Mouse (Mus musculus): ENCODE results near the gene Clec16a.
A peak's percentile ranks its signal among the peaks of the same experiment; 100 is the strongest.

Gene Clec16a

GRCm38 (mm10) chr16:10544995-10545622 is at the start of gene Clec16a:
Gene Clec16a, plus strand, starts transcription at chr16:10545339.
- peak; percentile 98 for DNase-seq

DNA sequence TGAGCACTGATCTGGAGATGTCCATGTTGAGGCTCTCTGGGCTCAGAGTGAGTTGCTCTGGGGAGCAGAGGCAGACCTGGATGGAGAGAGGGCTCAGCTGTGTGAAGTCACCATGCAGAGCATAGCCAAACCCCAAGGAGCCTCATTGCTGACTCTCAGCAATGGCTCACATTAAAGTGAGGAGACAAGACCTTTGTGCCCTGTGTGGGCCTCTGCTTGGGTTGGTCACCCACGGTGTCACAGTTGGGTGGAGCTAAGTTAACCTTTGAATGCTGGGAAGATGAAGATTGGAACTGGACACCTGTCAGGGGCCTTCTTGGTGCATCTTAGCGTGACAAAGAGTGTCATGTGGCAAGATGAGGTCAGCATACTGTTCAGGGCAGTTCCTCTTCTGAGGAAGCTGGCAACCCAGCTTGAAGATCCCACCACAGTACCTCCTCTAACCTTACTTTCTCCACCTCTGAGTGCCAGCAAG is 49.3 kb upstream of the Clec16a start:
- DNase-seq = no peak

DNA sequence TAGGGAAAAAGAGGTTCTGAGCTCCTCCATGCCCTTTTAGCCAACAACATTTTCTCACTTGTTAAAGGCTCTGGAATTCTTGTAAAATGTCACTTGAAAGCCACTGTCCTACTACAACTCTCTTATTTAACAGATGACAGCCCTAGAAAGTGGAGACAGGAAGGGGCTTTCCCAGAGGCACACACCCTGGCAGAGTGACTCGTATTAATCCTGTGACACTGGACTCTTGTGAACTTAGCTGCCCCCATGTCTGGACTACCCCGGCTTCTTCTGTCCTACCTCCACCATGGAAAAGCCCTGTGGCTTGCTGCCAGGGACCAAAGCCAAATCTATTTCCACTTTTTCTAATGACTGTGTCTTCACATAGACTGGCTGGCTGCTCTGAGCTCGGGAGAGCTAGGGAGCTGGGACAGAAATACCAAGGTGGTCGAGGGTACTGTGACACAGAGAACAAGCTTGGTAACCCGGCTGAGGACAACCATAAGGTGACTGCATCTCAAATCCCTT is 47.0 kb upstream of the Clec16a start:
- peak; percentile 22 for DNase-seq

DNA sequence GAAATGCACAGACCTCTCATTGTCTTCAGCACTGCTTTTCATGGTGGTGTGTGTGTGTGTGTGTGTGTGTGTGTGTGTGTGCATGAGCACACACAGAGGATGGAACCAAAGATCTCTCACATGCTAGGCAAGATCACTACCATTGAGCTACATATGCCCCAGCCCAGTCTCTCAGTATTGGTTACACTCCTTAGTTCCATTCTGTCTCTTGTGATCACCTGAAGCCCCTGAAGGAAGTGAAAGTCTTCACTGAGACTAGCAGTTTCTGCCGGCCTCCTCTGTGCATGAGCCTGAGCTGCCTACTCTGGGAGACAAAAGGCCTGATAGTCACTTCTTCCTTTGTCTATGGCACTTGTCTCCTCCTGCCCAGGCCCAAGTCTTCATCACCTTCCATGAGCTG is 46.0 kb upstream of the Clec16a start:
- DNase-seq = no peak

- DNase-seq = peak; percentile 72
Observed at GRCm38 (mm10) chr16:10501865-10502264, 43.3 kb upstream of the Clec16a start.

- no peak for DNase-seq
Observed at GRCm38 (mm10) chr16:10503058-10503457, 42.1 kb upstream of the Clec16a start.

- no peak for DNase-seq
Observed at GRCm38 (mm10) chr16:10507445-10507844, 37.7 kb upstream of the Clec16a start.

DNA sequence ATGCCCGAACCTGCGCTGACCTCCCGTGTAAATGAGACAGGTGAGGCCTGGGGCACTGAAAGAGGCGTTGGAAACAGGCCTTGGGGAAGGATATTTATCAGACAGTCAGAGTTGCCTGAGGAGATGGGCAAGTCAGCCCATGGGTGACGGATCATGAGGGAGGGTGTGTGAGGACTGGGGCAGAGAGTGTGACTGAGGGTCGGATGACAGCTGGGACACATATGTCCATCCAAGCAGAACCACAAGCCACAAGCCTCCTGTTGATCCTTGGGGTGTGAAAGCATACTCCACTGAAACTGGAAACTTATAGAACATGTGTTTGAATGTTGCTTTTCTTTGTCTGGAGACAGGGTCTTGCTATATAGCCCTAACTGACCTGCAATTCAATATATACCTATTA is 36.4 kb upstream of the Clec16a start:
- DNase-seq = no peak

- DNase-seq = peak; percentile 31
Observed at GRCm38 (mm10) chr16:10510477-10511133, 34.5 kb upstream of the Clec16a start.

GRCm38 (mm10) chr16:10511134-10511520 is 34.0 kb upstream of the Clec16a start:
- no peak for DNase-seq

DNA sequence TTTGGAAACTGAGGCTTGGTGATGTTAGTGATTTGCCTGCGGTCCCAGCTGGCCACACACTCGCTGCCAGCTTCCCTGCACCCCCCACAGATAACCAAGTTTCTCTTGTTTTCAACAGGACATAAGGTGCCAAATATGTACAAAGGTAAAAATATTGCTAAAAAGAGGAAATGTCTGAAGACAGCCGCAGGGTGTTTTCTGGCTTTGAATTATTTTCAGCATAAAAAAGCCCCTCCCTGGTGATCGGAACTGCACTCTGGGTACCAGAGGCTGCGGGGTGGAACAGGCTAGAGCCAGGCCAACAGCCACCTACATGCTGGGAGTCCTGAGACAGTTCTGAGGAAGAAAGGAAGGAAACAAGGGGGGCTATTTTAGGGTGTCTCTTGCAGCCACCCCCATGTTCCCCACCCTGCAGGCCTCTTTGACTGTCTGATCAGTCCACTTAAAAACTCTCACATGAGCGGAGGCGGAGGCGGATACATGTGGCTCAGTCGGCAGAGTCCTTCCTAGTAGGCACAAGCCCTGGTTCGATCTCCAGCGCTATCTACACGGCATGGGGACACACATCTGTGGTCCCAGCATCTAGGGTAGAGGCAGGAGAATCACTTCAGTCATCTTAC is 29.1 kb upstream of the Clec16a start:
- DNase-seq = no peak

- no peak for DNase-seq
Observed at GRCm38 (mm10) chr16:10518030-10518429, 27.1 kb upstream of the Clec16a start.

DNA sequence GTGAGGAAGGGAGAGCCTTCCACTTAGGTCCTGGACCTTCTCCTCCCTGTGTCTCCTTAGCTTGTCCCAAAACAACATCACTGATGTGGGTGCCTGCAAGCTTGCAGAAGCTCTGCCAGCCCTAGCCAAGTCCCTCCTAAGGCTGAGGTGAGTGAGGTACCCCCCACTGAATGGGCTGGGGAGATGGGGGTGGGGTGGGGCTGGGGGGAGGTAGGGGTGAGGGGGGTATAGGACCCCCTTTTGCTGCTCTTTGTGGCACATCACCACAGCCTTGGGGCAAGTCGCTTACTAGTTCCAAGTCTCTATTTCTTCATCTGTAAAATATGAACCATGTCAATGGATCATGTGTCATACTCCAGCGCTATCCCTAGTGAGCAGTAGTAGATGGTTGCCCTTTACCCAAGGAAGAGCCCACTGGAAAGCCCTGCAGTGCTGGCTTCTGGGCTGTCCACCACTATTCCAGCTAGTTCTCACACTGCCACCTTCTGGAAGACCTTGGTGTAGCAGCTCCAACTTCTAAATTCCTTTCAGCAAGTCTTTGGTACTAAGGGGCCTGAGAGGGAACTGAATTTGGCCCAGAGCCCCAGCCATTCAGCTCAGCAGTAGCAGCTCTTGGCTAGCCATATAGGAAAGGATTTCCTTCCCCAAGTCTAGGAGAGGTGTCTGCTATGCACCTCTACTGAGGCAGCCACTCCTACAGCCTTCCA is 24.1 kb upstream of the Clec16a start:
- peak; percentile 91 for DNase-seq

DNA sequence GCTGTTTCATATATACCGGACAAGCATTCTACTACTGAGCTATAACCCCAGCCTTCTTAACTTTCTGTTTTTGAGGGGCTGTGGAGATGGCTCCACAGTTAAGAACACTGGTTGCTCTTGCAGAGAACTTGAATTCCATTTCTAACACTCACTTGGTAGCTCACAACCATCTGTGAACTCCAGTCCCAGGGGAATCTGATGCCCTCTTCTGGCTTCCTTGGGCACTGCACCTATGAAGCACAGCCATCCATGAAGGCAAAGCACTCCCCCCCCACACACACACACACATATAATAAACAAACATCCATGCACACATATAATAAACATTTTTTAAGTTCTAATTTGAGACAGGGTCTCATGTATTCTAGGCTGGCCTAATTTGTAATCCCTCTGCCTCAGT is 22.3 kb upstream of the Clec16a start:
- peak; percentile 84 for DNase-seq

DNA sequence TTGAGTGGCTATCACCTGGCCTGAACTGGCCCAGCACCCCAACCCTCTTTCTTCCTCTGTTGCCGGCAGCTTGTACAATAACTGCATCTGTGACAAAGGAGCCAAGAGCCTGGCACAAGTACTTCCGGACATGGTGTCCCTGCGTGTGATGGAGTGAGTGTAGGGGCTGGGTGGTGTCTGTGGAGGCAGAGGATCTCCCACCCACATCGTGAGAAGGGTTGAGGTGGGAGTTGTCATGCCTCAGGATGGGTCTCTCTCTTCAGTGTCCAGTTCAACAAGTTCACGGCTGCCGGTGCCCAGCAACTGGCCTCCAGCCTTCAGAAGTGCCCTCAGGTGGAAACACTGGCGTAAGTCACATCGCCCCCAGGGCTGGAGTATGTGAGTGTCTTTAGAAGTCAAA is 21.5 kb upstream of the Clec16a start:
- DNase-seq = no peak

GRCm38 (mm10) chr16:10524866-10525609 is 20.1 kb upstream of the Clec16a start:
- no peak for DNase-seq

GRCm38 (mm10) chr16:10525610-10525980 is 19.5 kb upstream of the Clec16a start:
- DNase-seq = no peak

DNA sequence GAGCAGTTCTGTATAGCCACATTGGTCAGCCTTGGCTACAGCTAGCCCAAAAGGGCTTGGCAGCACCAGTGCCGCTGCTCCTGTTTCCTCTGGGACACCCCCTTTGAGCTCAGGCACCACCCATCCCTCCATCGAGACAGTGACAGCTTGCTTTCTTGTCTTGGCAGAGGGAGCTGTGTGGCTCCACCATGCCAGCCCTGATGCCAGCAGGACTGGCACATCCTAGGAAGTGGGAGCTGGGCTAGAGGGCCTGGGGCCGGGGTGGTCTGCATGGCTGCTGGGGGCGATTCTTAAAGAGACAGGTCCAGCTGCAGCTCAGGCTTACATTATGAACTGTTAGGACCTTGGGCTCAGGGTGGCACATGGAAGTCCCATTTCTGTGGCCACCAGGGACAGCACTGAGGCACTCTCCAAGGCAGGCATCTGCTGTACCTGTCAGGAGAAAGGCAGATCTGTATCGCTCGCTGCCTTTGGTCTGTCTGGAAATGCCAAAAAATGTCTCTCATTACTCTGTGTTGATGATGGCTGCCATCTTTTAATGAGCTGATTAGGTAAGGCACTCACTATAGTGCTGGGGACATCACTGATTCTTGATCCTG is 18.0 kb upstream of the Clec16a start:
- no peak for DNase-seq

- DNase-seq = no peak
Observed at GRCm38 (mm10) chr16:10528382-10528781, 16.8 kb upstream of the Clec16a start.

GRCm38 (mm10) chr16:10530179-10530578 is 15.0 kb upstream of the Clec16a start:
- DNase-seq = no peak

DNA sequence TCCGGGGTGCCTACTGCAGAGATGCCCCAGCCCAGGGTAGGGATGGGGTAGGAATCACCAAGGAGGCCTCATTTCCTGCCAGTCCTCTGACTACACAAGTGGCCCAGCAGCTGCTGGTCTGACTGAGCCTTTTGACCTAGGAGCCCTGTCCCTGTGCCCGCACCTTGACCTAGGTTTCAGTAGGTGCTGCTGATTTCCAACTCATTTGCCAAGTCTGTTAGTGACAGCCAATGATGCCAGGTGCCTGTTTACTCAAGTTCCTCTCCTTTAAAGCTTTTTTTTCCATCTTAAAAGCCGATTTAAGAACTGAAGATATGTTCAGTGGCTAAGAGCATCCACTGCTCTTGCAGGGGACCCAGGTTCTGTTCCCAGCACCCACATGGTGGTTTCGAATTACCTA is 11.4 kb upstream of the Clec16a start:
- no peak for DNase-seq

DNA sequence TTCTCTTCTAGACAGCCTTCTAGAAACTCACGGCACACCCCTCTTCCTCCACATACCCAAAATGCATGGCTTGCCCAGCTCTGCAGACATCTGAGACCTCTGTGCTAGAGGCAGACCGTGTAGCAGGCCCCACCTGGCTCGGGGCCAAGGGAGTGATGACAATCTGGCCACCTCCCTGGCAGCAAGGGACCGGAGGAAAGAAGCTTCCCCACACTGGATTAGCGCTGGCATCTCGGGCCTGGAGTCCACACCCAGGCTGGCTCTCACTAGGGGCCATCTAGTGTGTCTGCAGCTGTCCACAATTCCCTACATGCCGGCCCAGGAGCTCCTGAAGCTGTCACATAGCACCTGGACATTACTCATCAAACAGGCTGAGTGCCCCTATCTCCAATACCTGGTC is 10.6 kb upstream of the Clec16a start:
- no peak for DNase-seq
